Mouse (Mus musculus): Measurements from ENCODE around the gene Thbs3. TPM values are rescaled to one million over a fixed set of nuclear protein-coding genes. Genes with fewer than 3 reads are reported as not detected.

The Thbs3 gene
- polyA plus RNA-seq, 1 experiment from 2014 or later, result 82.2 TPM

DNA sequence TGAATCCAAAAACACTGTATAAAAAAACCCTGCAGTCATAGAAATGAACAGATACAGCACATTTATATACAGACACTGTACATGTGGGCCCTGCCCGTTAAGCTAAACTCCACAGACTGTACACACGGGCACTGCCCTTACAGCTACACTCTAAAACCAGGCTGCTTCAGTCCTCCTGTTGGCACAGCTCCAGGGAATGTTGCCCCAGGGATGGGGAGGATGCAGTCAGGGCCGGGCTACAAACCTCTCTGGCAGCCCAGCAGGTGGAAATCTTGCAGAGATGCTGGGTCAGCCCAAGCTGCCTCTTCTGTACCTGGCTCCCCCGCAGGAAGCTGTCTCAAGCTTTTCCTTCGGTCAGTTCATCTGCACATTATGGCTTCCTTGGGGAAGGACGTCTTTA is 56.8 kb downstream of the Thbs3 start:
- no peak overlapping the region for H3K4me3 ChIP-seq
- WGBS, result 77% methylated on average over 6 of the region's 6 CpGs
- H3K9me3 ChIP-seq (replicated peaks), result no peaks in the 10 kb centered on the region
- no peak for DNase-seq (ENCODE audit: low spot score)
- H3K4me1 ChIP-seq, result peaks cover 39% of the 10 kb centered on the region
- H3K36me3 ChIP-seq, result peaks cover 5% of the 10 kb centered on the region; the same call in 1 of the 2 replicates
- no peak overlapping the region; the same call in 1 of the 2 replicates for H3K27ac ChIP-seq (replicated peaks)
- H3K27me3 ChIP-seq (ENCODE audit: low read depth, poor library complexity, severe bottlenecking), result peaks cover 54% of the 10 kb centered on the region

DNA sequence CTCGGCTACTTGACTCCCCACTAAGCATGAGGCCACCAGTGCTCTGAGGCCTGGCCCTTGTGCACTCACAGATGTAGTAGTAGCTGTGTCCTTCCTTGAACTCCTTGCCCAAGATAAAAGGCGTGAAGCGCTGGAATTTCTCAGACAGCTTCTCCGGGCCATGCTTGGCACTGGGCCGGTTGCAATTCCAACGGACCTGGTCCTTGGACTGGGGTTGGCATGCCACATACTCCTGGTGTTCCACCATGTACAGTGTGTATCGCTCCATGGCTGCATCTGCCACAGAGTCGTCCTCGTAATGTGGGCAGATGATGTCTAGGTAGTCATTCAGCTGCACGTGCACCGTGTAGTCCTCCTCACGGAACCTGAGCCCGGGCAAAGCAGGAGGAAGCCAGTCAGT is 61.1 kb downstream of the Thbs3 start:
- no peaks in the 10 kb centered on the region for H3K9me3 ChIP-seq (replicated peaks)
- no peak overlapping the region for H3K27ac ChIP-seq (replicated peaks)
- no peak overlapping the region for H3K4me3 ChIP-seq
- WGBS, result 90% methylated on average over 13 of the region's 13 CpGs
- peaks cover 73% of the 10 kb centered on the region for H3K27me3 ChIP-seq (ENCODE audit: low read depth, poor library complexity, severe bottlenecking)
- H3K36me3 ChIP-seq, result no peaks in the 10 kb centered on the region
- no peak for DNase-seq (ENCODE audit: low spot score)
- peaks cover 33% of the 10 kb centered on the region for H3K4me1 ChIP-seq

MicroRNAs within 50 kb of the gene (microRNA counts, 519-probe panel; counts per million panel counts)
- 2,695 counts per million, percentile 8 among the panel's probes with 10 or more counts for microRNA mmu-miR-92b

Small RNA genes within 50 kb of the gene (microRNA-seq; reads per million reads assigned to microRNA genes)
- 27,934 reads per million, percentile 99 among the genes with 10 or more reads in this experiment for gene Mir92b

Other genes with a start within 250 kb of the Thbs3 start
- 18.2 and 26.1 TPM in 2 replicates for gene Rusc1, start 121.9 kb upstream of the Thbs3 start, polyA plus RNA-seq (2016; fragmentation: Nextera tagmentation; extraction: Ambion mirVana)
- gene Gm43738, start 114.1 kb upstream of the Thbs3 start, polyA plus RNA-seq (2016; fragmentation: Nextera tagmentation; extraction: Ambion mirVana), result not detected in 2 replicates
- gene Fdps, start 113.2 kb upstream of the Thbs3 start, polyA plus RNA-seq (2016; fragmentation: Nextera tagmentation; extraction: Ambion mirVana), result 366 and 381 TPM in 2 replicates
- 4.1 and 5.9 TPM in 2 replicates for gene Pklr, start 79.0 kb upstream of the Thbs3 start, polyA plus RNA-seq (2016; fragmentation: Nextera tagmentation; extraction: Ambion mirVana)
- gene Hcn3, start 55.0 kb upstream of the Thbs3 start, polyA plus RNA-seq (2016; fragmentation: Nextera tagmentation; extraction: Ambion mirVana), result 6.3 and 10.6 TPM in 2 replicates
- 33.8 and 34.0 TPM in 2 replicates for gene Clk2, start 50.4 kb upstream of the Thbs3 start, polyA plus RNA-seq (2016; fragmentation: Nextera tagmentation; extraction: Ambion mirVana)
- 99.2 and 104 TPM in 2 replicates for gene Scamp3, start 37.7 kb upstream of the Thbs3 start, polyA plus RNA-seq (2016; fragmentation: Nextera tagmentation; extraction: Ambion mirVana)
- 31.0 and 35.0 TPM in 2 replicates for gene Fam189b, start 32.0 kb upstream of the Thbs3 start, polyA plus RNA-seq (2016; fragmentation: Nextera tagmentation; extraction: Ambion mirVana)
- 37.1 and 41.5 TPM in 2 replicates for gene Gba, start 12.3 kb upstream of the Thbs3 start, polyA plus RNA-seq (2016; fragmentation: Nextera tagmentation; extraction: Ambion mirVana)
- gene Mtx1, start 11.9 kb downstream of the Thbs3 start, polyA plus RNA-seq (2016; fragmentation: Nextera tagmentation; extraction: Ambion mirVana), result 238 TPM in 2 replicates
- gene Muc1, start 13.9 kb downstream of the Thbs3 start, polyA plus RNA-seq (2016; fragmentation: Nextera tagmentation; extraction: Ambion mirVana), result 1.8 and 3.4 TPM in 2 replicates
- 268 and 282 TPM in 2 replicates for gene Krtcap2, start 30.8 kb downstream of the Thbs3 start, polyA plus RNA-seq (2016; fragmentation: Nextera tagmentation; extraction: Ambion mirVana)
- 5.7 and 11.5 TPM in 2 replicates for gene Trim46, start 31.1 kb downstream of the Thbs3 start, polyA plus RNA-seq (2016; fragmentation: Nextera tagmentation; extraction: Ambion mirVana)
- gene Dpm3, start 44.2 kb downstream of the Thbs3 start, polyA plus RNA-seq (2016; fragmentation: Nextera tagmentation; extraction: Ambion mirVana), result 94.9 and 101 TPM in 2 replicates
- 29.8 and 34.3 TPM in 2 replicates for gene Slc50a1, start 55.4 kb downstream of the Thbs3 start, polyA plus RNA-seq (2016; fragmentation: Nextera tagmentation; extraction: Ambion mirVana)
- 11.8 TPM in 2 replicates for gene Efna1, start 66.0 kb downstream of the Thbs3 start, polyA plus RNA-seq (2016; fragmentation: Nextera tagmentation; extraction: Ambion mirVana)
- 3.9 and 7.0 TPM in 2 replicates for gene Efna3, start 107.8 kb downstream of the Thbs3 start, polyA plus RNA-seq (2016; fragmentation: Nextera tagmentation; extraction: Ambion mirVana)
- gene Efna4, start 122.8 kb downstream of the Thbs3 start, polyA plus RNA-seq (2016; fragmentation: Nextera tagmentation; extraction: Ambion mirVana), result 20.5 and 21.9 TPM in 2 replicates
- 30.5 and 34.9 TPM in 2 replicates for gene Adam15, start 134.8 kb downstream of the Thbs3 start, polyA plus RNA-seq (2016; fragmentation: Nextera tagmentation; extraction: Ambion mirVana)
- gene Dcst2, start 146.8 kb downstream of the Thbs3 start, polyA plus RNA-seq (2016; fragmentation: Nextera tagmentation; extraction: Ambion mirVana), result 0.11 and 0.12 TPM in 2 replicates
- 0.11 and 0.20 TPM in 2 replicates for gene Dcst1, start 150.1 kb downstream of the Thbs3 start, polyA plus RNA-seq (2016; fragmentation: Nextera tagmentation; extraction: Ambion mirVana)
- 0.39 and 0.83 TPM in 2 replicates for gene Zbtb7b, start 179.6 kb downstream of the Thbs3 start, polyA plus RNA-seq (2016; fragmentation: Nextera tagmentation; extraction: Ambion mirVana)
- gene Lenep, start 187.6 kb downstream of the Thbs3 start, polyA plus RNA-seq (2016; fragmentation: Nextera tagmentation; extraction: Ambion mirVana), result 0.68 and 1.2 TPM in 2 replicates
- gene Flad1, start 196.7 kb downstream of the Thbs3 start, polyA plus RNA-seq (2016; fragmentation: Nextera tagmentation; extraction: Ambion mirVana), result 27.9 and 34.2 TPM in 2 replicates
- 540 and 645 TPM in 2 replicates for gene Cks1b, start 203.2 kb downstream of the Thbs3 start, polyA plus RNA-seq (2016; fragmentation: Nextera tagmentation; extraction: Ambion mirVana)
- gene Shc1, start 203.3 kb downstream of the Thbs3 start, polyA plus RNA-seq (2016; fragmentation: Nextera tagmentation; extraction: Ambion mirVana), result 51.8 TPM in 2 replicates
- 41.9 and 43.3 TPM in 2 replicates for gene Pygo2, start 215.0 kb downstream of the Thbs3 start, polyA plus RNA-seq (2016; fragmentation: Nextera tagmentation; extraction: Ambion mirVana)
- gene Pbxip1, start 221.5 kb downstream of the Thbs3 start, polyA plus RNA-seq (2016; fragmentation: Nextera tagmentation; extraction: Ambion mirVana), result 18.6 and 19.9 TPM in 2 replicates
- 79.0 and 79.2 TPM in 2 replicates for gene Pmvk, start 239.4 kb downstream of the Thbs3 start, polyA plus RNA-seq (2016; fragmentation: Nextera tagmentation; extraction: Ambion mirVana)